Mouse (Mus musculus) heart, adult 18-20 months (tissue): ENCODE measurements around the gene Zfp518b. TPM values are rescaled to one million over a fixed set of nuclear protein-coding genes. Genes with fewer than 3 reads are reported as not detected.

Experiments used
- DNase-seq, 2 experiments: peaks; one replicate each; pipeline ENCODE4 v3.0.0; 2021 to 2022; ENCODE audit warnings: mixed read lengths in 1 of 2
- long read RNA-seq, 2 experiments: library from polyadenylated mRNA; stranded (forward); transcript quantifications; one replicate each; pipeline ENCODE4 v2.0.0; 2021
- total RNA-seq, 2 experiments: library from RNA; stranded (reverse); gene quantifications; 2 replicates each; pipeline ENCODE4 v1.2.3; 2021

Gene Zfp518b
- 1 to 10 TPM; 4.0 to 4.3 TPM for total RNA-seq
- long read RNA-seq, experiment 1, full-length matches to known transcripts = 2 of 3 reads
- long read RNA-seq, experiment 1, partial matches to known transcripts = 0 of 3 reads
- long read RNA-seq, experiment 1, other reads (novel, unspliced or antisense) = 1 of 3 reads
- long read RNA-seq, experiment 2 = 0 reads

- peak; percentile 84 to 85 for DNase-seq
Measured at GRCm38 (mm10) chr5:38684164-38684911, at the start of gene Zfp518b. Gene Zfp518b, minus strand, starts transcription at chr5:38684826.

GRCm38 (mm10) chr5:38708940-38709581 lies 24.4 kb upstream of the Zfp518b start:
- no peak for DNase-seq

- DNase-seq = no peak
Measured at GRCm38 (mm10) chr5:38707364-38708075, 22.9 kb upstream of the Zfp518b start.

- no peak for DNase-seq
Measured at GRCm38 (mm10) chr5:38702941-38703340, 18.3 kb upstream of the Zfp518b start.

- DNase-seq = no peak
Measured at GRCm38 (mm10) chr5:38702091-38702490, 17.5 kb upstream of the Zfp518b start.

- DNase-seq = no peak
Measured at GRCm38 (mm10) chr5:38698466-38698865, 13.8 kb upstream of the Zfp518b start.

GRCm38 (mm10) chr5:38698046-38698445 lies 13.4 kb upstream of the Zfp518b start:
- DNase-seq = no peak

GRCm38 (mm10) chr5:38696616-38697375 lies 12.2 kb upstream of the Zfp518b start:
- DNase-seq = no peak

- DNase-seq = no peak
Measured at GRCm38 (mm10) chr5:38692859-38693258, 8.2 kb upstream of the Zfp518b start.

- peak in 1 of 2 experiments; percentile 23 for DNase-seq
Measured at GRCm38 (mm10) chr5:38689186-38689585, 4.6 kb upstream of the Zfp518b start.

- no peak for DNase-seq
Measured at GRCm38 (mm10) chr5:38687694-38688093, 3.1 kb upstream of the Zfp518b start.

- no peak for DNase-seq
Measured at GRCm38 (mm10) chr5:38658836-38659235, 25.8 kb downstream of the Zfp518b start.

- DNase-seq = no peak
Measured at GRCm38 (mm10) chr5:38656204-38656603, 28.4 kb downstream of the Zfp518b start.

GRCm38 (mm10) chr5:38655421-38655928 lies 29.2 kb downstream of the Zfp518b start:
- peak; percentile 10 to 33 for DNase-seq

GRCm38 (mm10) chr5:38654571-38654970 lies 30.1 kb downstream of the Zfp518b start:
- no peak for DNase-seq

- DNase-seq = no peak
Measured at GRCm38 (mm10) chr5:38653101-38653500, 31.5 kb downstream of the Zfp518b start.

- no peak for DNase-seq
Measured at GRCm38 (mm10) chr5:38651455-38651854, 33.2 kb downstream of the Zfp518b start.

- no peak for DNase-seq
Measured at GRCm38 (mm10) chr5:38641526-38641925, 43.1 kb downstream of the Zfp518b start.

- DNase-seq = no peak
Measured at GRCm38 (mm10) chr5:38636301-38636749, 48.3 kb downstream of the Zfp518b start.

- no peak for DNase-seq
Measured at GRCm38 (mm10) chr5:38635696-38636095, 48.9 kb downstream of the Zfp518b start.

GRCm38 (mm10) chr5:38634321-38635164 lies 50.1 kb downstream of the Zfp518b start:
- DNase-seq = peak; percentile 38
